Mouse (Mus musculus): ENCODE measurements around the gene Sh3bp2.
"Not testable (repeated sequence)": the region's sequence is repeated elsewhere in the genome, so short reads cannot be mapped to it uniquely, and the experiment has no call there.

DNA sequence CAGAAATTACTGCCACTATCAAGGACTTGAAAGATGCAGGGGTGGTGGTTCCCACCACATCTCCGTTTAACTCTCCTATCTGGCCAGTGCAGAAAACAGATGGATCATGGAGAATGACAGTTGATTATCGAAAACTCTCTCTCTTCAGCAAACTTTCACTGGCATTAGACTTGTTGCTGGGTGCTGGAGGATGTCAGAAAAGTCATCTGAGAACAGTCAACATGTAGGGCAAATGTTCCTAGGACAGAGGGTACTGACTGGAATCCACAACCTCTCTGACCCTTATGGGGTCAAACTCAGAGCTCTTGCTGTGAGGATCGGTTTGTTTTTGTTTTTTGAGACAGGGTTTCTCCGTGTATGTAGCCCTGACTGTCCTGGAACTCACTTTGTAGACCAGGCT, 46.9 kb downstream of the Sh3bp2 start:
- not testable (repeated sequence) for TF ChIP-seq CTCF (IDR thresholded peaks at IDR 0.05 in 2 of 3, conservative IDR thresholded peaks at IDR 0.05 in 1 of 3; ENCODE audit: control insufficient read depth in 1 of 3, insufficient read depth in 1 of 3, low read depth in 2 of 3, low read length in 3 of 3, poor library complexity in 1 of 3, severe bottlenecking in 1 of 3); JUND (IDR thresholded peaks at IDR 0.05; ENCODE audit: low read depth, low read length); E2F4 (IDR thresholded peaks at IDR 0.05; ENCODE audit: borderline replicate concordance, low read depth, low read length); ZKSCAN1 (IDR thresholded peaks at IDR 0.05; ENCODE audit: low read depth, low read length); POLR2A (IDR thresholded peaks at IDR 0.05; ENCODE audit: control insufficient read depth in 1 of 2, insufficient read depth in 1 of 2, low read depth in 1 of 2, low read length in 2 of 2, poor library complexity in 1 of 2)

All from MEL (cell line).